Mouse (Mus musculus) midbrain, embryonic 14.5 days (tissue): Measurements from ENCODE around the gene Esr1. TPM values are rescaled to one million over a fixed set of nuclear protein-coding genes. Genes with fewer than 3 reads are reported as not detected.
"Not testable (repeated sequence)": the region's sequence is repeated elsewhere in the genome, so short reads cannot be mapped to it uniquely, and the experiment has no call there.

Experiments used
- ATAC-seq: fragments of 200-750 bp; cut with Nextera tagmentation; 2 replicates; pipeline ENCODE4 v1.8.0; 2017; ENCODE audit warnings: moderate number of reproducible peaks, moderate library complexity; ENCODE audit not compliant: low FRiP score, low TSS enrichment
- DNase-seq: peaks from one replicate; pipeline ENCODE4 v3.0.0-alpha.2; 2015
- H3K27ac ChIP-seq: fragments of 300-500 bp; sonication (generic); replicated peaks from 2 replicates; pipeline ENCODE4 v1.5.1; 2014; ENCODE audit warnings: mild to moderate bottlenecking, low read depth, low read length, moderate library complexity
- H3K27me3 ChIP-seq: fragments of 300-500 bp; sonication (generic); 2 replicates; pipeline ENCODE4 v1.6.1; 2014; ENCODE audit warnings: low read length, control low read depth, mixed read lengths; ENCODE audit not compliant: control insufficient read depth, insufficient read depth
- H3K36me3 ChIP-seq: fragments of 300-500 bp; sonication (generic); 2 replicates; pipeline ENCODE4 v1.6.1; 2014; ENCODE audit warnings: low read length, control low read depth; ENCODE audit not compliant: control insufficient read depth, insufficient read depth
- H3K4me1 ChIP-seq: fragments of 300-500 bp; sonication (generic); 2 replicates; pipeline ENCODE4 v1.6.1; 2014; ENCODE audit warnings: mild to moderate bottlenecking, antibody characterized with exemption, low read length, control low read depth; ENCODE audit not compliant: control insufficient read depth, insufficient read depth
- H3K4me2 ChIP-seq: fragments of 300-500 bp; sonication (generic); 2 replicates; pipeline ENCODE4 v1.6.1; 2014; ENCODE audit warnings: mild to moderate bottlenecking, low read length, moderate library complexity
- H3K4me3 ChIP-seq: fragments of 300-500 bp; sonication (generic); replicated peaks from 2 replicates; pipeline ENCODE4 v1.5.1; 2014; ENCODE audit warnings: low read depth, low read length
- H3K9ac ChIP-seq: fragments of 300-500 bp; sonication (generic); replicated peaks from 2 replicates; pipeline ENCODE4 v1.6.1; 2014; ENCODE audit warnings: mild to moderate bottlenecking, low read length, moderate library complexity
- H3K9me3 ChIP-seq: fragments of 300-500 bp; sonication (generic); 2 replicates; pipeline ENCODE4 v1.6.1; 2016; ENCODE audit warnings: low read length, control low read depth, mixed read lengths; ENCODE audit not compliant: control insufficient read depth
- WGBS: fragments of 180-500 bp; shearing (Covaris S2); extraction: QIAGEN DNeasy Blood & Tissue Kit; methylation state at CpG from one replicate; pipeline ENCODE4 v1.1.7; 2014; 5-methylcytosine and 5-hydroxymethylcytosine counted together
- polyA plus RNA-seq: library from polyadenylated mRNA; unstranded; fragments of >200 nt; fragmentation: Nextera tagmentation; extraction: Ambion mirVana; gene quantifications from 2 replicates; pipeline ENCODE4 v1.2.1, GENCODE M21; 2014

Gene Esr1
- polyA plus RNA-seq, 1 experiment from 2014 or later, result 0.30 TPM

- Histone ChIP-seq H3K36me3 (no peaks in the 10 kb centered on the region), H3K9ac (no peak overlapping the region), H3K4me1 (no peaks in the 10 kb centered on the region), H3K27me3 (no peaks in the 10 kb centered on the region), H3K4me2 (no peak overlapping the region), H3K9me3 (no peaks in the 10 kb centered on the region), H3K4me3 (no peak overlapping the region), H3K27ac (no peak overlapping the region)
- DNase-seq, result no peak
- ATAC-seq, result no peak
- WGBS, result 79% methylated on average over 22 of the region's 22 CpGs
These were observed 1.1 kb downstream of the Esr1 start for GRCm38 (mm10) chr10:4612313-4613036.

- H3K4me2 ChIP-seq, result no peak overlapping the region
- WGBS, result 89% methylated on average over 2 of the region's 2 CpGs
- H3K4me1 ChIP-seq, result no peaks in the 10 kb centered on the region
- ATAC-seq (no peak), DNase-seq (no peak)
- H3K4me3 ChIP-seq, result no peak overlapping the region
- H3K9me3 ChIP-seq, result no peaks in the 10 kb centered on the region
- no peaks in the 10 kb centered on the region for H3K36me3 ChIP-seq
- no peaks in the 10 kb centered on the region for H3K27me3 ChIP-seq
- no peak overlapping the region for H3K9ac ChIP-seq
- no peak overlapping the region for H3K27ac ChIP-seq
These were observed 6.6 kb downstream of the Esr1 start for GRCm38 (mm10) chr10:4618026-4618425.

GRCm38 (mm10) chr10:4618686-4619085, 7.3 kb downstream of the Esr1 start:
- WGBS, result 88% methylated on average over 5 of the region's 5 CpGs
- no peaks in the 10 kb centered on the region for H3K27me3 ChIP-seq
- no peak for DNase-seq
- ATAC-seq, result no peak
- no peaks in the 10 kb centered on the region for H3K9me3 ChIP-seq
- H3K27ac ChIP-seq, result no peak overlapping the region
- no peaks in the 10 kb centered on the region for H3K4me1 ChIP-seq
- no peak overlapping the region for H3K4me3 ChIP-seq
- no peaks in the 10 kb centered on the region for H3K36me3 ChIP-seq
- H3K4me2 ChIP-seq, result no peak overlapping the region
- H3K9ac ChIP-seq, result no peak overlapping the region

GRCm38 (mm10) chr10:4619426-4619825, 8.0 kb downstream of the Esr1 start:
- WGBS, result 100% methylated on average over 1 of the region's 1 CpGs
- not testable (repeated sequence) for H3K36me3 ChIP-seq, H3K27me3 ChIP-seq, H3K4me1 ChIP-seq, H3K27ac ChIP-seq, DNase-seq, H3K9ac ChIP-seq, H3K4me2 ChIP-seq, H3K4me3 ChIP-seq, H3K9me3 ChIP-seq, ATAC-seq

DNA sequence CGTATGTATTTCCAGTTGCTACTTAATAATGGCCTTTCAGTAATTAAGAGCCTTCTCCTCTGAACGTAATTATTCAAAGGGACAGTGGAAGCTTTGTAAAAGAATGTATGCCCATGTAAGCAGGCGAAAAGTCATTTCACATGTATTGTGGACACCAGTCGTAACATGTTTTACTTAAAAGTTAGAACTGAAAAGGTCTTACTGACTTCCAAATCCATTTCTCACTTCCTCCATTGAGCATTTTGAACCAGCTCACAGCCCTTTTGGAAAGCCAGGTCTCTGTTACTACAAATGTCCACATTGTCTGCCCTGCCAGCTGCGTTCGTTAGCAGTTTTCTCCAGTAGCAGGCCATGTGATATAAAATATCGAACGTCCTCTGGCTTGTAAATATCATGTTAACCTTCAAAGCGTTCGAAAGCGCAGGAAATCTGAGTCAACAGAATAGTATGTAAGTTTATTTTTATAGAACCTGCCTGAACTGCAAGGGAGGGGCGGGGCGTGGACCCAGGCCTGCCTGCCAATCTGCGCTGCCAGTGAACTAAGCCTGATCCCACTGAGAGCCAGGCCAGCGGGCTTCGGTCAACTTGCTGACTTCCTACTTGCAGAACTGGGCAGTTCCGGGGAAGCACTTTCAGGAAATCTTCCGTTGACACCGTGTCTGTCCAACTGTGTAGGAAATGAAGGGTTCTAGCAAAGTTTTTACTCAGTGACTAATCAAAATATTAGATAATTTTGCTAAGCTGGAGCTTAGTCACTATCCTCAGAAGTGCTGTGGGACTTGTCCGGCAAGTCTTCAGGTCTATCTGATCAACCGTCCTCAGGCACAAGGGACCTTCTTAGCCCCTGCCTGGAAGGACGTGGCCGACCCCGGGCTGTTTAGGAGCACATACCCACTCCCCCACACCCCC, 9.5 kb downstream of the Esr1 start:
- Histone ChIP-seq H3K9me3 (no peaks in the 10 kb centered on the region), H3K4me3 (no peak overlapping the region), H3K27ac (no peak overlapping the region), H3K27me3 (no peaks in the 10 kb centered on the region), H3K4me2 (no peak overlapping the region), H3K36me3 (no peaks in the 10 kb centered on the region), H3K4me1 (no peaks in the 10 kb centered on the region), H3K9ac (no peak overlapping the region)
- 89% methylated on average over 24 of the region's 24 CpGs for WGBS
- DNase-seq (no peak), ATAC-seq (no peak)

DNA sequence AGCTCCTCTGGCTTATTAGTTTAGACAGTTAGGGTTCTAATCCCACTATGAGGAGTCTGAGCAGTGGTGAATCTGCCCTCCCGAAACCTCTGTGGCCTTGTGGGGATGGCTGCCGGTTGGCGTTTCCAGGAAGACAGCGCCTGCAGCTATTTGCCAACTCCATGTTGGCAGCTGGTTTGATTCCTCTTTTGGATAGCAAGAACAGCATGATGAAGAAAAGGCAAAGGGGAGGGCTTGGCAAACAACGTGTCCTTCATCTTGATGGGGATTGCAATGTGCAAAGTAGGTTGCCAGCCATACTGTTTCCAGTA, 10.1 kb downstream of the Esr1 start:
- Histone ChIP-seq H3K4me2 (no peak overlapping the region), H3K4me1 (no peaks in the 10 kb centered on the region), H3K9me3 (no peaks in the 10 kb centered on the region), H3K4me3 (no peak overlapping the region), H3K27ac (no peak overlapping the region), H3K27me3 (no peaks in the 10 kb centered on the region), H3K9ac (no peak overlapping the region), H3K36me3 (no peaks in the 10 kb centered on the region)
- DNase-seq (no peak), ATAC-seq (no peak)
- 95% methylated on average over 5 of the region's 5 CpGs for WGBS

GRCm38 (mm10) chr10:4623319-4623718, 11.9 kb downstream of the Esr1 start:
- ATAC-seq, result no peak

GRCm38 (mm10) chr10:4624581-4624980, 13.2 kb downstream of the Esr1 start:
- H3K4me3 ChIP-seq, result no peak overlapping the region
- H3K36me3 ChIP-seq, result no peaks in the 10 kb centered on the region
- DNase-seq, result no peak
- ATAC-seq, result no peak
- WGBS, result 94% methylated on average over 4 of the region's 4 CpGs
- no peak overlapping the region for H3K9ac ChIP-seq
- H3K4me2 ChIP-seq, result no peak overlapping the region
- no peak overlapping the region for H3K27ac ChIP-seq
- H3K27me3 ChIP-seq, result no peaks in the 10 kb centered on the region
- no peaks in the 10 kb centered on the region for H3K9me3 ChIP-seq
- H3K4me1 ChIP-seq, result no peaks in the 10 kb centered on the region

More at GRCm38 (mm10) chr10:4623319-4623718, 11.9 kb downstream of the Esr1 start:
- Histone ChIP-seq H3K4me2 (no peak overlapping the region), H3K9me3 (no peaks in the 10 kb centered on the region), H3K27ac (no peak overlapping the region), H3K4me3 (no peak overlapping the region), H3K9ac (no peak overlapping the region), H3K4me1 (no peaks in the 10 kb centered on the region), H3K27me3 (no peaks in the 10 kb centered on the region), H3K36me3 (no peaks in the 10 kb centered on the region)
- no peak for DNase-seq

DNA sequence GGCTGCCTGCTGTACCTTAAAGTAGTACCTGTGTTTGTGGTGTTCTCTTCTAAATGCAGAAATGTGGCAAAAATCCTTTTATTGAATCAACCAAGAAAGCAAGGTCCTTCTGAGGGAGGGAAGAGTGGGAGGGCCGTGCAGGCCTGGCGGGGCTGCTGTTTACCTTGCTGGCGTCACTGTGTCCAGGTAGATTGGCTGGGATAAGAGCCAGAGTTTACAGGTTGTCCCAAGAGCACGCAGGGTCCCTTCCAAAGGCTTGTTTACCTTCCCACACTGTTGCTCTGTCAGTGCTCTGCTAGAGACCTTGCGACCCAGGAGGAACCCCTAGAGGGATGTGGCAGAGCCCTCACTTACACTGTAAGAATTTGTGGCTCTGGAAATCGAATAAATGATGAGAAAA, 13.9 kb downstream of the Esr1 start:
- Histone ChIP-seq H3K27ac (no peak overlapping the region), H3K36me3 (no peaks in the 10 kb centered on the region), H3K9ac (no peak overlapping the region), H3K9me3 (no peaks in the 10 kb centered on the region), H3K4me1 (no peaks in the 10 kb centered on the region), H3K4me3 (no peak overlapping the region), H3K27me3 (no peaks in the 10 kb centered on the region), H3K4me2 (no peak overlapping the region)
- DNase-seq (no peak), ATAC-seq (no peak)
- 85% methylated on average over 6 of the region's 6 CpGs for WGBS
